Mouse (Mus musculus) 3134 (cell line): ENCODE results near the gene Nid1.
"Not testable (repeated sequence)": the region's sequence is repeated elsewhere in the genome, so short reads cannot be mapped to it uniquely, and the experiment has no call there.

Experiments used
- DNase-seq: peaks from one replicate; pipeline ENCODE4 v3.0.0-alpha.2; 2011; ENCODE audit warnings: low spot score; ENCODE audit not compliant: insufficient read length; ENCODE audit errors: extremely low read depth

Gene Nid1

DNA sequence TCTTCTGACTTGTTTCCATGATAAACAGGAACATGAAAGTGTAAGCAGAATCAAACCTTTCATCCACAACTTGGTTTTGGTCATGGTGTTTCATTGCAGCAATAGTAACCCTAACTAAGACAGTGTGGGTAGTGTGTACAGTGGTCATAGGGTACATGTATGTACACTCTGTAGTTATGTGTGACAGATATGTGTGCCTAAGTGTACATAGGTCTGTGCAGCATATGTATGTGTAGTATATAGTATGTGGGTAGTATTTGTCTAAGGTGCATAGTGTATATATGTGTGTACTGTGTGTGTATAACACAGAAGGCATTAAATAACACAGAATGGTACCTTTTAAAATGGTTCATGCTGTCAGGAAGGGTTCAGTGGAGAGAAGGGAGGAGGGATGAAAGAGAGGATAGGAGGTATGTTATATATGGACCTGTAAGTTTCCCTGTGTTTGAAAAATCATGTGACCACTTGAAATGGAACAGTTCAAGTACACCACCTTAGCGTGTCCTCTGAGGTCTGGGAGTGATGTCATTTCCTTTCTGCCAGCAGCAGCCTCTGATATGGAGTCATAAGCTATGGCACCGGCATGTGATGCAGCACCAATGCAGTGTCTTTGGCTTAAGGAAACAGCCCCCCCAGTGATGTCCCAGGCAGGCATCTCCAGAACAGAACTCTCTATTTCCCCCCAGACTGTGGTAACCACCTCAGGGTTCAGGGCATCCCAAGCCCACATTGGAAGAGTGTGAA is 100.1 kb downstream of the Nid1 start:
- DNase-seq, result no peak

DNA sequence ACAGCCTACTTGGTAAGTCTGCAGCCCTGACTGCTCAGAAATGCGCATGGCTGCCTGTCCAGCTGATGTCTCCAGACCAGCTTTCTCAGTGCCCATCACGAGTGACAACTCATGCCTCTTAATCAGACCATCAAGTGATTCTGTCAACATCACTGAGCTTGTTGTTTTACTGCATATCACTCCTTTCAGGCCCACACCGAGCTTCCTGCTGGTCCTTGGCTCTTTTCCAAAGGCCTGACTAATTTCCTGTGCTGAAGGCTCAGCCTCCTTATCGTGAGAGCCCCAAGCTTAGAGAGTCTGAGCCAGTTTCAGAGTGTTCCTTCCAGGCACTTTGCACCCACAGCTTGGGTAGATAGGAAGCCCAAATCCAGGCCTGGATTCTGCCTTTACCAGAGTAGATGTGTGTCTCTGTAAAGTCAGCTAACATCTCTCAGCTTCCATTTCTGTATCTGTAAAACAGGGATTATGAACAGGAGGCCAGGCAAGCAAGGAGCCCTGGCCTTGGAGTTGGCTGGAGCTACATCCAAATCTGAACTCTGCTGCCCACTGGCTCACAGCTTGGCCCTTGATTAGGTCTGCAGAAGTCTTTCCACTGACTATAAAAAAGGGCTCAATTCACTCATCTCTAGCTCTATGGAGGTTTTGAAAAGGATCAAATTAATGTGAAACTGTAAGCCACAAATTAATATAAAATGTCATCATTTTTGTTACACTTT is 101.4 kb downstream of the Nid1 start:
- peak; percentile 64 for DNase-seq

DNA sequence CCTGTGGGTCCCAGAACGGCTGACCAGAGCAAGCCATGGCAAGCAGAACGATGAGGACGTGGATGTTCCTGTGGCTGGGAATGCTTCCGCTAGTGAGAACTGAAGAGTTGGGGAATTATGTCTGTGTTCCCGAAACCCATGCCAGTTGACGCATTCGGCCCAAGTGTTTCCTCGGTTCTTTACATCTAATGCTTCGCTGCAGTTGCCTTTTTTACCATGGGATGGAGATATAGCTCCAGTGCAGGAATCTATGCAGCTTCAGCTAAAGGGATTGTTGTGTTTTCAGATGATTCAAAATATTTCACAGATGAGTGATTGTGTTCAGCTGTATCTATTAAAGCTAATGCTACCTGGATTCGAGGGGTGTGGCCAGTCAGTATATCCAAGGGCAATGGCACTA is 105.7 kb downstream of the Nid1 start:
- DNase-seq, result not testable (repeated sequence)

DNA sequence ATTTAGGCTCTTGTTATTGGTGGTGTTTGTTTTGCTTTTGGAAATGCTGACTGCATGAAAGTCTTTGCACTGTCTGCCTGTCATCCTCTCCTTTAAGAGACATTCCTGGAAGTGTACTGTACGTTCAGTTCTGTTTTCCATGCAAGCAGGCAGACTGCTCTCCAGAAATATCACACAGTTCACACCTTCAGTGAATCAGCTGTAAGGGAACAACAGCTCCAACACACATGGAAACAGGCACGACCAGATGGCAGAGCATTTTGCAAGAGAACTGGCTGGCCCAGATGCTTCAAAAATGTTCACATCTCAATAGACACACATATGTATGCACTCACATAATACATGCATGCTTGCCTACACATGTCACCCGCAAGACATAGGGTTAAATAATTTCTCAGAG is 109.4 kb downstream of the Nid1 start:
- DNase-seq, result no peak

DNA sequence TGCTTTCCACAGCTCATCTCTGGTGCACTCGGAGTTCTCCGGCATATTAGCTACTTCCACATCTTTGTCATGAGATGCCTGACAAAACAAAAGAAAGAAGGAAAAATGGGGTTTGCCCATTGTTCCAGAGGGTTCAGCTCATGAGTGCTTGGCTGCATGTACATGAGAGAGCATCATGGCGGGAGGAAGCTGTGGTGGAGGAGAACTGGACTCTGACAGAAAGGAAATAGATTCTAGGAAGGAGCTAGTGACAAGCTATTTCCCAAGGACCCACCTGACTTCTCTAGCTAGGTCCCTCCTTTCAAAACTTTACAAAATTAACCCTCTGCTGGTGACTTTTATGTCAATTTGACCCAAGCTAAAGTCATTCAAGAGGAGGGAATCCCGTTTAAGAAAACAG is 110.5 kb downstream of the Nid1 start:
- no peak for DNase-seq

DNA sequence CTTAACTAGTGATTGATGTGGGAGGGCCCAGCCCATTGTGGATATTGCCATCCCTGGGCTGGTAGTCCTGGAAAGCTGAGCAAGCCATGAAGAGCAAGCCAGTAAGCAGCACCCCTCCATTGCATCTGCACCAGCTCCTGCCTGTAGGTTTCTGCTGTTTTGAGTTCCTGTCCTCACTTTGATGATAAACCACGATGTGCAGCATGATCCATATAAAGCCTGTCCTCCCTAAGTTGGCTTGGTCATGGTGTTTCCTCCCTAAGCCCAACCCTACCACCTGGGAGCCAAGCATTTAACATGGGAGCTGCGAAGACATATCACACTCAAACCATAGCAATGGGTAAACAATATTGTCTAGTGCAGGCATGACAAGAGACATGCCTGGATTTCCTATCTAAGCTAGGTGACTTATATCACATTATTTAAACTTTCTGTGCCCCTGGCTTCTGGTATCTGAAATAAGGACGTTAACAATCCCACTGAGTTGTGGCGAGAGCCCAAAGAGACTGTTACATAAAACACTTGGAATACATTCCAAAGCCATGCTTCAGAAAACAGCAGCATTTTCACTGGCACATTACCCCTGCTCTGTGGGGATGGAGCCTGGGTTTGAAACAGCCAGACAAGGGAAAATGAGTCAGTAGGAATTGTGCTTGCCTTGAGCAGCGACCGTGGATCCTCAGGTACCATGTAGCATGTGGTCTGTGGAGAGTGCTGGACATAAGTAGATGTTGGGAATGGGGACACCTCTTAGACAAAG is 111.3 kb downstream of the Nid1 start:
- no peak for DNase-seq

DNA sequence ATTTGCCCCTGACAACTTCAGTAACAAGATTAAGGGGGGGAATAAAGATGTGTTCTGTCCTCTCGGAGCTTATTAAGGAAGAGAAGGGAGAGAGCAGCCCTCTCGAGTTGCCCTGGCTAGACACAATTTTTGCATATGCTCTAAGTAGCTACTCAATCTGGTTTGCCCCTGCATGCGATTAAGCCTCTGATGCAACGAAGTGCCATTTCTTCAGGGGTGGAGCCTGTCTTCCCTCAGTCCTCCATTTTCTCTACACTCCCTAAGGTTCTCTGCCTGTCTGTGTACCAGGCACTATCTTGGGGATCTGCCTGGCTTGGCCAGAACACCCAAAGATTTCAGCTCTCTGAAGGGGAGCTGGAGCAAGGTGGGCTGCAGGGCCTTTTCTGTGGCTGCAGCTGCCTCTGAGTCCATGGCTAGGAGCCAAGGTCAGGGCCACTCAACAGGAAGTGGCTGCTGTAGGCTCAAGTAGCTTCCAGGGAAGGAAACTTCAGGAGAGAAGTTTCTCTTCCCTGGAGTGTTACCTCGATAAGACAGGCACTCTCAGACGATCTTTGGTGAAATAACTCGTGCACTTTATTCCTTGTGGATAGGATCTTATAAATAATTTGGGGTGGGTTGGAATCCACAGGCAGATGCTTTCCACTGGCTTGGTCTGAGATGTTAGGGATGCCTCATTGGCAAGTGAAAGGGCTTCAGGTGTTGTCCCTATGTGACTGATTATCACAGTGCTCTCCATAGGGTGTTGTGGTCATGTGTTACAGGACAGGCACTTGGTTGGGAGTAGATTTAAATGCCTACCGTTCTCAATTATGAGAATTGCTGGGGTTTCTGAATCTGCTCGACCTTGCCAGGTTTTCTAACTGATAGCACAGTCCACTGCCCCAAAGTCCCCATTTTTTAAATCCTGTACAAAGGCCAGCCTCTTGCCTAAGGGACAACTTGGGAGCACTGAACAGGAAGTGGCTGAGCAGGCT is 112.6 kb downstream of the Nid1 start:
- no peak for DNase-seq

DNA sequence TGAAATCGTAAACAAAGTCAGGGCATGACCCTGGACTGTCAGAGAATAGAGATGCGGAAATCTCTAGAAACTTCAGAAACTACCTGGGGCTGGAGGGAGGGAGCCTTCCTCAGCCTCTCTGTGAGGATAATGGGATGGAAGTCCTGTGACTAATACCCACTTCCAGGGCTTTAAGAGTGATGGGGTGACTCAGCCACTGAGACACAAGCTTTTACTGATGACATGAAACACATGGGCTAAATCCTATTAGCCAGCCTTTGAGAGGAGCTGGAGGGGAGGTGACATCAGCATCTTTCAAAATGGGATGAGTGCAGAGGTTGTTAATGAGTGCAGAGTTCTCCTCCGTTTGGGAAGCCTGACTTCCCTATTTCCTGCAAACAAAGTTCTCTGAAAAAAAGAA is 114.7 kb downstream of the Nid1 start:
- peak; percentile 41 for DNase-seq

DNA sequence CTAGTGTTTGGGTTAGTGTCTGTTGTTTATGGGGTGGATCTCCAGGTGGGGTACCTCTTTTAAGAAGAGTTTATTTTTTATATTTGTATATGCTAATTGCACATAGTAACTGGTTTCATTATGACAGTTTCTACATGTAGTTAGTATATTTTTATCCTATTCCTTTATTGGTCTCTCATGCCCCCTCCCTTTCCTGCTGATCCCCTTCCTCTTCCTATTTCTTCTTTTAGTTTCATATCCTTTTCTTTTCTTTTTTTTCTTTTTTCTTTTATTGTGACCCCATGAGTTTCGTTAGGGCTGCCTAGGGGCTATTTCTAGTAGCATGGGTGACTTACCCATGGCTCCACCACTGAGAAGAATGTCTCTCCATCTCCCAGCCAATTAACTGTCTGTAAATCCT is 116.3 kb downstream of the Nid1 start:
- DNase-seq, result no peak

DNA sequence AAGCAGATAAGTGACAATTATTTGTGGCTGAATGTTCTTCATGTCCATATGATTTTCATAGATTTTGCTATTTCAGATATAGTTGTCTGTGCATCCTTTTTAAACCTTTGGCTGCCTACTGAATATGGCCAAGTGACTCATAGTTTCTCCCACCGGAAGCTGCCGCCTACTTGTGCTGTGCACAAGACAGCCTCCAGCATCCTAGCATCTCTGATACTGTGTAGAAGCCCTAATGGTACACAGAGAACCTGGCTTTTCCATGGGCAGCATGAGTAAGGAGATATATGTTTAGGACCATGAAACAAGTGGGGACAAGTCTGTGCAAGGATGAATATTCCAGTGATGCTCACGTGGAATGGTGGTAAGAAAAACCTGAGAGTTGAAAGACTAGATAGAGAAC is 117.8 kb downstream of the Nid1 start:
- no peak for DNase-seq

DNA sequence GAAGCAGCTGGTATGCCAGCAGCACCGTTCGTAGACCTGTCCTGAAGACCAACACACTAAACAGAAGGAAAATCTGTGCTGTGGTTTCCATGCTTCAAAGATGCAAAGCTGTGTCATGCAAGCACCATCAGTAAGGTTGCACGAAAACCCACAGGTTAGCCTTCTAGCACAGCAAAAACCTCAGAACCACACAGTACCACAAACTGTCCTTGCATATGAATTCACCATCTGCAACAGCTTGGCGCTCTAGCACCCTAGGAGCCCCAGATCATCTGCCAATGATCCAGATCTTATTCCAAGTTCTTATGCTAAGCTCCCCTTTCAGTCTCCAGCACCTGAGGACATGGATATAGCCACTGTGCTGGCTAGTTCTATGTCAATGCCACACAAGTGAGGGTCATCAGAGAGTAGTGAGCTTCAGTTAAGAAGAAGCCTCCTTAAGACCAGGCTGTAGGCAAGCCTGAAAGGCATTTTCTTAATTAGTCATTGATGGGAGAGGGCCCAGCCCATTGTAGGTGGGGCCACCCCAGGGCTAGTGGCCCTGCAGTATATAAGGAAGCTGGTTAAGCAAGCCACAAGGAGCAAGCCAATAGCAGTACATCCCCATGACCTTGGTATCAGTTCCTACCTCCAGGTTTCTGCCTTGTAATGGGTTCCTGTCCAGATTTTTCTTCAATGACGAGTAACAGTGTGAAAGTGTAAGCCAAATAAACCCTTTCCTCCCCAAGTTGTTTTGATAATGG is 119.8 kb downstream of the Nid1 start:
- DNase-seq, result no peak

DNA sequence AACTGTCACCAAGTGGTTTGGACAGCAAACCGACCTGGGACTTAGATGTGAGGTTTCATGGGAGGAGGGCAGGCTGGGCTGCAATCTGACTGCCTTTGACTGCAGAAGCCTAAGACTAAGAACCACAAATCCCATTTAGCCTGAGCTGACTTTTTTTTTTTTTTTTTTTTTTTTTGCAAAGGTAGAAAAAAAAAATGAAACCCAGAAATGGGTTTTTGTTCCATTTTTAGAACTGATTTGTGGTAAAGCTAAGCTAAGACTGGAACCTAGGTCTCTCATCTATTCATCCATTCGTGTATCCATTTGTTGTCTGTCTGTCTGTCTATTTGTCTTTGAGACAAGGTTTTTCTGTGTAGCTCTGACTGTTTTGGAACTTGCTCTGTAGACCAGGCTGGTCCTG is 120.9 kb downstream of the Nid1 start:
- DNase-seq, result no peak

DNA sequence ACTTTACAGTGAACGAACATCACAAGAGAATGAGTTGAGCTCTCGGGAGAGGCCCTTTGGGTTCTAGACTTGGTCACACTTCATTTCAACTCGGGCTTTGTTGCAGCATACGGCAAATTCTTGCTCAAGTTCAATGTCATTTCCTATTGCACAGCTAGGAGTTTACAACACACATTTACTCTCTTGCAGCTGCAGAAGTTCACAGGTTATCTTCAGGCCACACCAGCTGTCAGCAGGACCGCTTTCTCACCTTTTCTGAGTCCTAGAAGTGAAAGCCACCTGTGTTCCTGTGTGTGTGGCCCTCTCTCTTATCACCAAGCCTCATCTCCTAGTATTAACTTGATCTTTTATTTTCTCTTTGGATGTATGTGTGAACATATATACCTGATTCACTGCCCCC is 121.5 kb downstream of the Nid1 start:
- DNase-seq, result no peak
